Mouse (Mus musculus) hindbrain, embryonic 16.5 days (tissue): ENCODE data around the gene Ccdc97. TPM values are rescaled to one million over a fixed set of nuclear protein-coding genes. Genes with fewer than 3 reads are reported as not detected.

Experiments
- ATAC-seq: fragments of 200-750 bp; cut with Nextera tagmentation; 2 replicates; pipeline ENCODE4 v1.8.0; 2017; ENCODE audit warnings: moderate TSS enrichment, moderate library complexity
- H3K27ac ChIP-seq: fragments of 300-500 bp; sonication (generic); 2 replicates; pipeline ENCODE4 v1.5.1; 2014; ENCODE audit warnings: low read depth, mild to moderate bottlenecking, control low read depth, low read length, moderate library complexity
- H3K27me3 ChIP-seq: fragments of 300-500 bp; sonication (generic); replicated peaks from 2 replicates; pipeline ENCODE4 v1.6.1; 2014; ENCODE audit warnings: low read length; ENCODE audit not compliant: control insufficient read depth, insufficient read depth
- H3K36me3 ChIP-seq: fragments of 300-500 bp; sonication (generic); 2 replicates; pipeline ENCODE4 v1.6.1; 2014; ENCODE audit warnings: mild to moderate bottlenecking, low read length, moderate library complexity, mixed read lengths; ENCODE audit not compliant: control insufficient read depth, insufficient read depth
- H3K4me1 ChIP-seq: fragments of 300-500 bp; sonication (generic); 2 replicates; pipeline ENCODE4 v1.6.1; 2014; ENCODE audit warnings: low read depth, low read length; ENCODE audit not compliant: control insufficient read depth, insufficient read depth
- H3K4me2 ChIP-seq: fragments of 300-500 bp; sonication (generic); 2 replicates; pipeline ENCODE4 v1.6.1; 2014; ENCODE audit warnings: mild to moderate bottlenecking, low read length, control low read depth, moderate library complexity
- H3K4me3 ChIP-seq: fragments of 300-500 bp; sonication (generic); 2 replicates; pipeline ENCODE4 v1.5.1; 2014; ENCODE audit warnings: mild to moderate bottlenecking, low read length, control low read depth, moderate library complexity
- H3K9ac ChIP-seq: fragments of 300-500 bp; sonication (generic); 2 replicates; pipeline ENCODE4 v1.6.1; 2014; ENCODE audit warnings: low read depth, mild to moderate bottlenecking, control low read depth, low read length, moderate library complexity
- H3K9me3 ChIP-seq: fragments of 300-500 bp; sonication (generic); 2 replicates; pipeline ENCODE4 v1.6.1; 2014; ENCODE audit warnings: mild to moderate bottlenecking, low read length, moderate library complexity; ENCODE audit not compliant: control insufficient read depth
- whole genome bisulfite sequencing: fragments of 180-500 bp; shearing (Covaris S2); extraction: QIAGEN DNeasy Blood & Tissue Kit; methylation state at CpG from one replicate; pipeline ENCODE4 v1.1.7; 2014; 5-methylcytosine and 5-hydroxymethylcytosine counted together
- polyA plus RNA-seq: library from polyadenylated mRNA; unstranded; fragments of >200 nt; fragmentation: Nextera tagmentation; extraction: Ambion mirVana; gene quantifications from 2 replicates; pipeline ENCODE4 v1.2.1, GENCODE M21; 2015

Ccdc97 gene
- polyA plus RNA-seq: 29.3 and 40.1 TPM in 2 replicates

DNA sequence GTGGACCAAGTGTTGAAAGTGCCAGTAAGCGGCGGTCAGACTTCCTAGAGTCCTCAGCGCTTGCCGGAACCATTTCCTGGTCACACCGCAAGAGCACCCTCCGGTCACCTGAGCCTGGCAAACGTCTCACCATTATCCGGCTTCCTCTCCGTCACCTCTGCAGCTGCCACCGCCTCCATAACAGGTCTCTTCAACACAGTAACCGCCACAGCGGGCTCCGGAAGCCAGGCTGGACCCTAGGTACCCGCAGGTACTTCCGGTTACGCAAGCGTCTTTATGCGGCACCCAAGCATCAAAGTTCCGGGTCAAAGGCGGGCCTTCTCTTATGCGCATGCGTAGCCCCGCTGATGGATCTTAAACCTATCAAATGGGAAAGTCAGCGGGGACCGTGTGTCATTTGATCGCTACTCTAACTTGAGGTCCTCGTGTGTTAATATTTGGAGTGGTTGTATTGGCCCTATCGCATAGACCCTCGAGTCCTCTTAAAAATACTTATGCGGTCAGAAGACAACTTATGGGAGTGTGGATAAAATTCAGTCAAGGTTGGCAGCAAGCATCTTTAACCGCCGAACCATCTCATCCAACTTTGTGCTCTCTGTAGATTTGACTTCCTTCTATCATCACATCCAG lies at the start of gene Ccdc97:
Gene Ccdc97, minus strand, starts transcription at position 301 of the 630 bp plus-strand sequence.
- Histone ChIP-seq H3K36me3 (peaks cover 36% of the 10 kb centered on the region), H3K4me1 (peaks cover 18% of the 10 kb centered on the region), H3K4me2 (peak within 1 kb of the TSS; percentile 81), H3K27me3 (no peaks in the 10 kb centered on the region), H3K9me3 (no peaks in the 10 kb centered on the region), H3K9ac (peak within 1 kb of the TSS; percentile 68), H3K4me3 (peak within 1 kb of the TSS; percentile 62), H3K27ac (peak within 1 kb of the TSS; percentile 68)
- peak; percentile 90 for ATAC-seq
- WGBS: 5% methylated on average over 32 of the region's 32 CpGs

DNA sequence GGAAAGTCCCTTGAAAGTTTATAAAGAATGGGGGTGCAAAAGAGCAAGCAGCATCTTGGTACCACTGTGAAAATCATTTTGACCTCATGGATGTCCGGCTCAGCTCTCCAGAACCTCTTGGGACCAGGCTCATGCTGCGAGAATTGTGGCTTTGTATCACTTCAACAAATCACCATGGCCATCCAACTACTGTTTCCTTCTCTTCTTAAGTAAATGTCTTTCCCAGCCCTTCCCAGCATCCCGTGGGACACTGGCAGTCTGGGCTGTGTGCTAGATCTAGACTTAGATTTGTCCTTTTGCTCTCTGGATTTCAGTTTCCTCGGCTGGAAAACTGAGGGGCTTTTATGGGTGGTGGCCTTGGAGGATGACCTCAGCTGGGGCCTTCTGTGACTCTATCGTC lies 49.3 kb upstream of the Ccdc97 start:
- Histone ChIP-seq H3K27ac (no peak overlapping the region), H3K9ac (no peak overlapping the region), H3K4me1 (no peaks in the 10 kb centered on the region), H3K4me3 (no peak overlapping the region), H3K9me3 (no peaks in the 10 kb centered on the region), H3K4me2 (no peak overlapping the region), H3K27me3 (no peaks in the 10 kb centered on the region), H3K36me3 (no peaks in the 10 kb centered on the region)
- WGBS: 90% methylated on average over 5 of the region's 5 CpGs
- no peak for ATAC-seq

DNA sequence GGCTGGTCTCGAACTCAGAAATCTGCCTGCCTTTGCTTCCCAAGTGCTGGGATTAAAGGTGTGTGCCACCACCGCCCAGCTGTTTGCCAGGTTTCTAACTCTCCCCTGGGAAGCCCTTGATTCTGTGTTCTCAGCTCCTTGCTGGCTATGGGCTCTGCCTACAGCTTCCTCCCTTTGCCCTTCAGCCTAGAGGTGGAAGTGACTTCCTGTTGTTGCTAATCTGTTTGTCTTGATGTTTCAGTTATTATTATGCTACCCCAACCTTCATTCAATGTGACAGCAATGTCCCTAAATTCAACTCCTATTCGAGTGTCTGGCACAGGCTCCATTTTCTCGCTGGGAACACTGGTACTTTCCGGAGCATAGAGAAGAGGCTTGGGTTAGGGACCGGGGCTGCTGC lies 47.2 kb upstream of the Ccdc97 start:
- H3K27ac ChIP-seq: no peak overlapping the region
- 90% methylated on average over 6 of the region's 6 CpGs for WGBS
- no peaks in the 10 kb centered on the region for H3K9me3 ChIP-seq
- H3K9ac ChIP-seq: no peak overlapping the region
- H3K27me3 ChIP-seq: no peaks in the 10 kb centered on the region
- H3K36me3 ChIP-seq: no peaks in the 10 kb centered on the region
- no peaks in the 10 kb centered on the region for H3K4me1 ChIP-seq
- no peak for ATAC-seq
- no peak overlapping the region for H3K4me3 ChIP-seq
- no peak overlapping the region for H3K4me2 ChIP-seq

DNA sequence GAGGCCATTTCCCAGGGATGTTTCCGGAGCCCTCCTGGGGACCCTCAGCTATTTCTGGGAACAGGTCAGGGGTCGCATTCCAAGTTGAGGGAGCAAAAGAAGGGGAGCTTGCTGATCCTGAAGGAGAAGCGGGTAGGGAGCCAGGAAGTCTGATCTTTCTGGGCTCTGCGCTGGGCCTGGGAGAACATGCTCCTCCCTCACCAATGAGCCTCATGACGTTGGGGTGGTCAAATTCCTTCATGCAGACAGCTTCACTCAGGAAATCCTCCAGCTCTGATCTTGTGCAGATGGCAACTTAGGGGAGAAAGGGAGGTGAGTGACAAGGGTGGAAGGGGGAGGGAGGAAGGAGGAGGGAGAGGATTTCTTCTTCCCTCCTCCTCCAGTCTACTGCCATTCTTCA lies 45.3 kb upstream of the Ccdc97 start:
- Histone ChIP-seq H3K27me3 (no peaks in the 10 kb centered on the region), H3K9me3 (no peaks in the 10 kb centered on the region), H3K27ac (no peak overlapping the region), H3K4me2 (no peak overlapping the region), H3K36me3 (no peaks in the 10 kb centered on the region), H3K4me3 (no peak overlapping the region), H3K4me1 (no peaks in the 10 kb centered on the region), H3K9ac (no peak overlapping the region)
- 69% methylated on average over 5 of the region's 5 CpGs for WGBS
- ATAC-seq: no peak

DNA sequence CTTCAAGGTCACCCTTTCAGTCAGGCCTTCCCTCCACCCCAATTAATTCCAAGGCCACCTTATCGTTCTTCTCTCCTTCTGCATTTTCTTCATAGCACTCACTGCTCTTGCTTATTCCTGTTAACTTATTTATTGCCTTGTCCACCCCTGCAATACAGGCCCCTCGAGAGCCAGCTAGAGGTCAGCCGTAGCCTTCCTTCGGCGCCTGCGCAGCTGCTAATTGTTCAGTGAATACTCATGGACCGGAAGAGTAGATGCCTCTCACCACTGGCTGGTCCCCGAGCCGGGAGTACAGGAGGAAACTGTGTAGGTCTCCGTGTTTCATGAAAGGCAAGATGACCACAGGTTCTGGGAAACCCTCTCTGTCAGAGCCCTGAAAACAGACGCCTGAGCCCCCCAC lies 44.8 kb upstream of the Ccdc97 start:
- Histone ChIP-seq H3K36me3 (no peaks in the 10 kb centered on the region), H3K4me2 (no peak overlapping the region), H3K4me3 (no peak overlapping the region), H3K9ac (no peak overlapping the region), H3K4me1 (no peaks in the 10 kb centered on the region), H3K27ac (no peak overlapping the region), H3K27me3 (no peaks in the 10 kb centered on the region), H3K9me3 (no peaks in the 10 kb centered on the region)
- no peak for ATAC-seq
- 72% methylated on average over 11 of the region's 11 CpGs for WGBS

DNA sequence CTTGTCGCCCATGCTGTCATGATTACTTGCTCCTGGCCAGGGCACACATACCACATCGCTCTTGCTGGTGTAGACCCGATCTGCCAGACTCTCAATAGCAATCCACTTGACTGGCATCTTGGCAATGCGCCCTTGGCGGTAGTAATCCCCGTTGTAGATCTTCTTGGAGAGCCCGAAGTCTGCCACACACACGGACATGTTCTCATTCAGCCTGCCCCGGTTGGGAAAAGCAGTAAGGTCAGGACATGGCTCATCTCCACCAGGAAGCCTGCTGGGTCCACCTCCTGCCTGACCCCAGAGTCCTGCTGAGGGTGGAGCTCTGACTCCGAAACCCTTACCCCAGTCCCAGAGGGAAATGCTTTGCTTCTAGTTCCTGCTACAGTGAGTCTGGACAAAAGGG lies 42.5 kb upstream of the Ccdc97 start:
- Histone ChIP-seq H3K4me3 (no peak overlapping the region), H3K4me2 (no peak overlapping the region), H3K36me3 (no peaks in the 10 kb centered on the region), H3K4me1 (no peaks in the 10 kb centered on the region; the same call in 1 of the 2 replicates), H3K27ac (no peak overlapping the region), H3K9me3 (no peaks in the 10 kb centered on the region), H3K27me3 (no peaks in the 10 kb centered on the region), H3K9ac (no peak overlapping the region)
- 61% methylated on average over 10 of the region's 10 CpGs for WGBS
- ATAC-seq: no peak

DNA sequence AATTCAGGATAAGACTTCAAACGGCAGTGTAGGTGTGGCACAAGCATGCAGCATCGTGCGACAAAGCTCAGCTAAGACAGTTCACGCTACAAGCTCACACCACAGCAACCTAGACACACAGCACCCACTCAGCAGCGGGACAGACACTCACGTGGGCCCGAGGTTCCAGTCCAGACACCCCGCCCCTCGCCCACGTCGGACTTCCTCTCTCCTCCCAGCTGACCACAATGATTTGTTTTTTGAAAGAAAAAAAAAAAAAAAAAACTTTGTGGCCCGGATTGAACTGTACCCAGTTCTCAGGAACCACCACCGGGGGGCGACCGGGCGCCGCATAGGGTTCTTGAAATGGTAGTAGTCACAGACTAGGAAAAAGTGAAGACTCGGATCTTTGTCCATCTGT lies 37.1 kb upstream of the Ccdc97 start:
- Histone ChIP-seq H3K36me3 (no peaks in the 10 kb centered on the region), H3K9me3 (no peaks in the 10 kb centered on the region), H3K4me2 (peak overlapping the region; percentile 89), H3K27me3 (no peaks in the 10 kb centered on the region), H3K4me3 (peak overlapping the region; percentile 99), H3K9ac (peak overlapping the region; percentile 47), H3K4me1 (peaks cover 19% of the 10 kb centered on the region), H3K27ac (peak overlapping the region; percentile 98)
- ATAC-seq: peak; percentile 28
- WGBS: under 1% methylated on average over 18 of the region's 18 CpGs

DNA sequence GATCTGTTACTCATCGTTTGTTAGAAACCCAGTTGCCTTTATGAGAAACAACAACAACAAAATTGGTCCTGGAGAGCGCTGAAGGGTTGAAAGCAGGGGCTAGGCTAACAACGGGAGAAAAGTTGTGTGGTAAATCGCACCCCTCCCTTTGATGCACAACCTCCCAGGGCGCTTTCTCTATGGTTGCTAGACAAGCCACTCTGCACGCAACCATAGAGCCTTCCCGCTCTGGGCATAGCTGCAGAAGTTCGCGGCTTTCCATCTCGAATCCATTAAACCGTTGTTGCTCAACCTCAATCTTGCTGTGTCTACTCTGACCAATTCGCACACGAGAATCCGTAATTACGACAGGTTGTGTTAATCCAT lies 36.6 kb upstream of the Ccdc97 start:
- peak overlapping the region; percentile 47 for H3K9ac ChIP-seq
- peak overlapping the region; percentile 98 for H3K27ac ChIP-seq
- peak; percentile 56 for ATAC-seq
- peaks cover 19% of the 10 kb centered on the region for H3K4me1 ChIP-seq
- H3K4me2 ChIP-seq: peak overlapping the region; percentile 89
- peak overlapping the region; percentile 99 for H3K4me3 ChIP-seq
- H3K36me3 ChIP-seq: no peaks in the 10 kb centered on the region
- 0% methylated on average over 15 of the region's 15 CpGs for WGBS
- H3K9me3 ChIP-seq: no peaks in the 10 kb centered on the region
- no peaks in the 10 kb centered on the region for H3K27me3 ChIP-seq

DNA sequence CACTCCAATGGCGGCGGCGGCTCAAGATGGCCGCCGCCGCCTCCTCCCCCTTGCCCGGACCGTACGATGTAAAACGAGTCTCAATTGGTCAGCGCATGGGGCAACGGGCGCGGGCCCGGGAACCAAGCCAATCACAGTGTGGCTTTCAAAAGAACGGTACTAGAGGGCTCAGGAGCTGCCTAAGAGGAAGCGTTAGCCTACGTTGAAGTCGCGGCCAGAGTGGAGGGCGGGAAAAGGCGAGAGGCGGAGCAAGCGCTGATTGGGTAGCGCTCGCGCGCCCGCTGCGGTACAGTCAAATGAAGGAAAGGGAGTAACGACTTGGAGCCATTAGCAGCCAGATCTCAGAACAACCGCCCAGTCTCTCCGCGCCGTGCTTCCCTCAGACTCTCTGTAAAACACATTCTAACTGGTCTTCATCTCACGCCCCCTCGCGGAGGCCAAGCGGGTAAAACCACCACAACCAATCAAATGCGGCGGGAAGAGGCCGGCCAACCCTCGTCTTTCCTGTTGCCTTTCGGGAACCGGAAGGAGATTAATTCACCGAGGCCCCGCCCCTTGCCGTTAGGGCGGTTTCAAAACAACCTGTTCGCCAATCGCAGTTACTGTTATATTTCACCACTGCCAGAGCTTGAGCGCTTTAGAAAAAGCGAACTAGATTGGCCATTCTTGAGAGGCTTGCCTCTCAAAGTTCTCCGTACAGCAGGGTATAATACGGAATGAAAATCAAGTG lies 36.0 kb upstream of the Ccdc97 start, which contains the start of gene Hnrnpul1:
Gene Hnrnpul1, minus strand, starts transcription at position 20 of the 730 bp plus-strand sequence.
- ATAC-seq: peak; percentile 96

More for the DNA sequence above, 36.0 kb upstream of the Ccdc97 start, which contains the start of gene Hnrnpul1:
- peak within 1 kb of the TSS; percentile 99 for H3K9ac ChIP-seq
- peaks cover 19% of the 10 kb centered on the region for H3K4me1 ChIP-seq
- H3K9me3 ChIP-seq: no peaks in the 10 kb centered on the region
- peak within 1 kb of the TSS; percentile 96 for H3K4me2 ChIP-seq
- under 1% methylated on average over 55 of the region's 55 CpGs for WGBS
- peak within 1 kb of the TSS; percentile 98 for H3K27ac ChIP-seq
- peaks cover 3% of the 10 kb centered on the region for H3K36me3 ChIP-seq
- H3K27me3 ChIP-seq: no peaks in the 10 kb centered on the region
- peak within 1 kb of the TSS; percentile 99 for H3K4me3 ChIP-seq
